Mouse (Mus musculus) right cerebral cortex, postnatal 36 days (tissue): Measurements from ENCODE around the gene Eif4e1b.
A peak's percentile ranks its signal among the peaks of the same experiment; 100 is the strongest.

Experiments used
- DNase-seq, 2 experiments: peaks; one replicate each; pipeline ENCODE4 v3.0.0; 2022; ENCODE audit warnings: low spot score in 2 of 2, mixed read lengths in 1 of 2

The Eif4e1b gene

DNA sequence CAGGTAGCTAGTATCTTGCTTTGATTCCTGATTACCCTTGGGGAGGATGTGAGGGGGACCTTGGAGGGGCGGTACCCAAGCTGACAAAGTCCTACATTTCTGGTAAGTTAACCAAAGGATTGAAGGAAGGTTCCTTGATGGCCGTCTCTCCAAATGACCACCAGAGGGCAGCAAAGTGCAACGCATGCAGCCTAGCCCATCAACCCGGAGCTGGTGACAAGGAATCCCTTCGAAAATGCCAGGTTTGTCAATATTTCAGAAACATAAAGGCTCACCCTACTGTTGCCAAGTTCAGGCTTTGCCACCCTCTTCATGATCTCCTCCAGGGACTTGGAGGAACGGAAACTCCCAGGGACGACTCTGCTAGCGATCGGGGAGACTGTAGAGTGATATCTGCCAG, 15.9 kb downstream of the Eif4e1b start:
- DNase-seq: peak; percentile 54 to 67

DNA sequence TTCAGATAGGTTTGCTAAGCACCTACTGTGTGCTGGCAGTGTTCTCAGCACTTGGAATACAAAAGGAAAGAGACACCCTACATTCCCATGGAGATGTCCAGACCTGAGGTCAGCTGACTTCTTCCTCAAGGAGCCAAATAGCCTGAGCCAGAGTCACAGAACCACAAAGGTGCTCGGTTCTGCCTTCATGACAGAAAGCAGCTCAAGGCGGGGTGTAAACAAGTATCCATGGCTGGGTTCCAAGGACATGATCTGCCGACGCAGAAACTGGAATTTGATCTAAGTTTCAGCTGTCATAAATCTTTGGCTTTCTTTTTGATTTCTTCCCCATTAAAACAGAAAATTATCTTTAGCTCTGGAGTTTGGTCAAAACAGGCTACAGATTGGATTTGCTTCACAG, 16.4 kb downstream of the Eif4e1b start:
- DNase-seq: no peak

DNA sequence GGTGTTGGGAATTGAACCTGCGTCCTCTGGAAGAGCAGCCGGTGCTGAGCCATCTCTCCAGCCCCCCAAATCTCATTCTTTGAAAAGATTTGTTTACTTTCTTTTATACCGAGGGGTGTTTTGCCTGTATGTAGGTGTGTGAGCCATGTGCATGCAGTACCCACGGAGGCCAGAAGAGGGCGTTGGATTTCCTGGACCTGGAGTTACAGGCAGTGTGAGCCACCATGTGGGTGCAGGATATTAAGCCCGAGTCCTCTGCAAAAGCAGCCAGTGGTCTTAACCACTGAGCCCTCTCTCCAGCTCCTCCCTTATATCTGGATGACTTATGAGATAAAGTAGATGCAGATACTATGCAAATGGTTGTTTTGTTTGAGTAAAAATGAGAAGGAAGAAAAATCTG, 19.2 kb downstream of the Eif4e1b start:
- no peak for DNase-seq

DNA sequence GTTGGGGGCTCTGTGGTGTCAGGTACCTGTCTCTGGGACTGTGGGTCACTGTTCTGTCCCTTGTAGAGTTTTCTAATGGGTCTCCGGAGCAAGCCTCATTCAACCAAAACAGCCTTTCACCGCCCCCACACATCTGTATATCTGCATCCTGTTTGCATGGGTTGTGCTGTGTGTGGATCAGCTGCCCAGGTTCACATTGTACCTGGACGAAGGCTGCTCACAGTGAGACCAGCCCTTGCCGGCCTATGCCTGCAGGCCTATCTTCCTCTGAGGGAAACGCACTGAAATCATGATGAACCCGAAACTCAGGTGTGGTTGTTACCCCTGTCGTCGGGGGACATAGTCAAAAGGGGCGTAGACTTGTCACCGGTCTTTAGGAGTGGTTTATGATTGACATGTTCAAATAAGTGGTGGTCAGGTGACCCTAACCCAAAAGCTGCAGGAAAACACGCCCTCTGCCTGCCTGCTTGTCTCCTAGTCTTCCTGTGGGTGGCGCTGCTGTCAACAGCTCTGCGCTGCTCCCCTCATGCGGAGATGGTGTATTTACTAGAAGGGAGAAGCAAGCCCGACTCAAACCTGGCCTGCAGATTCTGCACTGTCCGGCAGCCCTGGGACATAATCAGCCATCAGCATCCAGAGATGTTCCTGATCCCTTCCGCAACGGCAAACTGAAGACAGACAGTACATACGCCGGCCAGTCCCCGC, 21.5 kb downstream of the Eif4e1b start:
- DNase-seq: no peak

DNA sequence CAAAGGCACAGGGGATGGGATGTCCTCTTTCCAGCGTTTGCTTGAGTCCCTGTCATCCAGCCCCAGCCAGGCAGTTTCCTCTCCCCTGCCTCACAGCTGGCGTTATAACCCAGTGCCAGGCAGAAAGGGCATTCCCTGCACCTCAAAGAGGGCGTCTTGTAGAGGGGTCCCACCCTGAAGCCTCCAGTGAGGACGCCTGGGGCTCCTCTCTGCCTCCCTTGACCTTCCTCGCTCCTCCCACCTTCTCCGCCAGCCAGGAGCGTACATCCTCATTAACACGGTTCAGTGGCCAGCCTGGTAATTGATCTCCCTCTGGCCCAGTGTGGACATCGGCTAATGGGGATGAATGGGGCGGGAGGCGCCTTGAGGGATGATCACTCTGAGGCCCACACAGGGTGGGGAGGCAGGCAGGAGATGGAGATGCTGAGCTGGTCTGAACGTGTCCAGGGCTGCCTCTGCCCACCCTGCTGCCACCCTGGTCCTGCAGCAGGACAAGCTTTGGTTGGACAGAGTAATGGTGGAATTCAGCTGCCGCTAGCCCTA, 22.7 kb downstream of the Eif4e1b start:
- no peak for DNase-seq

DNA sequence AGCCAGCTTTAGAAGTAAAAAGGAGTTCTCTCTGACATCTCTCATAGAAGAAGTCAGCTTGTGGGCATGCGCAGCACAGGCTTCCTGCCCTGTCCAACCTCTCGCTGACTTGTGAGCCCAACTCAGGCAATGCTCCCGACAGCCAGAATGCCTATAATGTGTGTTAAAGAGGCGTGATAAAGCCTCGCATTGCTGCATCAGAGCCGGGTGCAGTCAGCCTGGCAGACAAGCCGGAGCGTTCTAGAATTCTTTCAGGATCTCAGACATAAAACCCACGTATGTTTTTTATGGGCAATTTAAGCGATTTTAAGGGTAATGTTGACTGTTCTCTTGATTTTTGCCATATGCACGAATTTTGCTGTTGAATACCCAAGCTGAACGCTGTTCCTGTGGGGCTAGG, 24.3 kb downstream of the Eif4e1b start:
- DNase-seq: no peak

DNA sequence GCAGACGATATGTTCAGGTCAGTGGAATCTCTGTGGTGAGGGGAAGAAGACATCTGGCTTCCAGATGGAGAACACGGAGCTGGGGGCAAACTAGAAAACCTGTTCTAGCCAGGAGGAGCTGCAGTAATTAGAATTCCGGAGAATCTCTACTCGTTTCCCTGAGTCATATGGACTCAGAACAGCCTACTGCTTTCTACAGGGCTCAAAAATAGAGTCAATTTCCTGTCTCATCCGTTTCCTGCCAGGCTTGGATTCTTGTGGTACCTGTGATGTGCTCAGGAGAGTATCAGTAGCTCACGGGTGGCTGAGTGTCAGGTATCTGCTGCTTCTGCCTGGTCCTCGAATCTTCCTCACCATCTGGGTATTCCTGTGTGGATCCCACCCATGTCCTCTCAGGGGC, 27.7 kb downstream of the Eif4e1b start:
- no peak for DNase-seq

DNA sequence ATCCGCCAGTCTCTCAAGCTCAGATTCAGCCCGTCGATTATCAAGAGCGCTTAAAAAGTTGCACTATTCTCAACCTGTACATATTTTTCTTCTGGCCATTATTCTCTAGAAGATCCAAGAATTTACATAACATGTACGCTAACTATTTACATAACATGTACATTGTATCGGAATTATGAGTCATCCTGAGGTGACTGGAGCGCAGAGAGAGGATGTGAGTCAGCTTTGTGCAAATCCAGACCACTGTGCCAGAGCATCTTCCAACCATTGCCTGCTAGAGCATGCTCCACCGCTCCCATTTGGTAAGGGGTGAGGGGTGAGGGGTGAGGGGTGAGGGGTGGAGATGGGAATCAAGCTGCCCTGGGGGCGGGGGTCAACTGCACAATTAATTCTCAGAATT, 29.6 kb downstream of the Eif4e1b start:
- no peak for DNase-seq

DNA sequence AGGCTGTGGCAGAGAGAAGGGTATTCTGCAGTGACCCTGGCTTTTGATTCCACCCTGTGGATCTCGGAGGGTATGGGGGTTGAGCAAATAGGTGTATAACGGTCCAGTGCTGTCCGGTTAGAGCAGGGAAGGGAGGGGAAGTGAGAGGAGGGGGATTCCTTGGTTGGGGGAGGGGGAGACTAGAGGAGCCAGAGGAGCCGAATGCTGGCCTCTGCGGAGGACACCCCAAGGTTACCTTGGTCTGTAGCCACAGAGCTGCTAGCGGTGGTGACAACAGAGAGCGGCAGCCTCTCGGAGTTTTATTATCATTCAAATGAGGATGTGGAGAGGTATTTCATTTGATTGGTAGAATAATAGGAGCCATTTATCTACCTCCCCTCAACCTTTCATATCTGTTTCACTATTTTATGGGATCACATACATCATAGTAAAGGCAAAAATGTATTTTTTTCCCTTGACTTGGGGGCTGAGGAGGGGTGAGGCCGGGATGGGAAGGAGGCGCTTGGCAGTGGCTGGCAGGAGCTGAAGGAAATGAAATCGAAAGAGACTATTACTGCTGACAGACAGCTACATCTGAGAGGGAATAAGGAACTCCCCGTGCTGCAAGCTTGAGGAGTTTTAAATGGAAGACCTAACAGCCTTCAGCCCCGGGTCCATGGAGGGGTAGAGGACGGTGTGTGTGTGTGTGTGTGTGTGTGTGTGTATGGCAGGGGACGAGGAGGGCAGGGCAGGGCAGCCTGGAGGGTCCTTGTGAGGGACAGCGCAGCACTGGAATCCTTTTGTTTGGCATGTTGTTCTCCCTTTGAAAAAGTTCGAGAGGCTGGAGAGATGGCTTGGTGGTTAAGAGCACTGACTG, 34.8 kb downstream of the Eif4e1b start:
- no peak for DNase-seq

DNA sequence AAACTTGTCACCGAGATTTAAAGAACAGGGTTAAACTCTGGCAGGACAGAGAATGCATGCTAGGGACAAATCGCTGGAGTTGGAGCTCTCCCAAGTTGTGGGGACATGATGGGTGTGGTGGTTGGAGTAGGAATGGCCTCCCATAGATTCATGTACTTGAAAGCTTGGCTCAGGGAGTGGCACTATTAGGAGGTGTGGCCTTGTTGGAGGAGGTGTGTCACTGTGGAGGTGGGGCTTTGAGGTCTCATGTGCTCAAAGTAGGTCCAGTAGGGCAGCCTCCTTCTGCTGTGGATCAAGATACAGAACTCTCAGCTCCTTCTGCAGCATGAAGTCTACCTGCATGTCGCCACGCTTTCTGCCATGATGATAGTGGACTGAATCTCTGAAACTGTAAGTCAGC, 37.3 kb downstream of the Eif4e1b start:
- no peak for DNase-seq

DNA sequence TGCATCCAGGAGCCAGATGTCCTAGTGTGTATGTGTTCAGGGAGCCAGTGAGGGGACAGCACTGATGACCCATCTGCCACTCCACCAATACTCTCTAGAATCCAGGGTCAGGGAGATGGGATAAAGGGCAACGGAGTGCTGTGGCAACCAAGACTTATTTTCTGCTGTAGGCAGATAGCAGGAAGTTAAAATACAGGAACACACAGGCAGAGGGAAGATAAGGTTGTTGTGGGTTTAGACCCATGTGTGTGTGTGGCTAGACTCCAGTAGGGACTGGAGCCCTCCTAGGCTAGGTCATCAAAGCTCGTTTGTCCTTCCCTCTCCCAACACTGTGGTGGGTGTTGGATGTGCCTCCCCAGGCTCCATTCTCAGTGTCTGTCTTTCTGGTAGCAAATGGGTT, 38.1 kb downstream of the Eif4e1b start:
- no peak for DNase-seq

DNA sequence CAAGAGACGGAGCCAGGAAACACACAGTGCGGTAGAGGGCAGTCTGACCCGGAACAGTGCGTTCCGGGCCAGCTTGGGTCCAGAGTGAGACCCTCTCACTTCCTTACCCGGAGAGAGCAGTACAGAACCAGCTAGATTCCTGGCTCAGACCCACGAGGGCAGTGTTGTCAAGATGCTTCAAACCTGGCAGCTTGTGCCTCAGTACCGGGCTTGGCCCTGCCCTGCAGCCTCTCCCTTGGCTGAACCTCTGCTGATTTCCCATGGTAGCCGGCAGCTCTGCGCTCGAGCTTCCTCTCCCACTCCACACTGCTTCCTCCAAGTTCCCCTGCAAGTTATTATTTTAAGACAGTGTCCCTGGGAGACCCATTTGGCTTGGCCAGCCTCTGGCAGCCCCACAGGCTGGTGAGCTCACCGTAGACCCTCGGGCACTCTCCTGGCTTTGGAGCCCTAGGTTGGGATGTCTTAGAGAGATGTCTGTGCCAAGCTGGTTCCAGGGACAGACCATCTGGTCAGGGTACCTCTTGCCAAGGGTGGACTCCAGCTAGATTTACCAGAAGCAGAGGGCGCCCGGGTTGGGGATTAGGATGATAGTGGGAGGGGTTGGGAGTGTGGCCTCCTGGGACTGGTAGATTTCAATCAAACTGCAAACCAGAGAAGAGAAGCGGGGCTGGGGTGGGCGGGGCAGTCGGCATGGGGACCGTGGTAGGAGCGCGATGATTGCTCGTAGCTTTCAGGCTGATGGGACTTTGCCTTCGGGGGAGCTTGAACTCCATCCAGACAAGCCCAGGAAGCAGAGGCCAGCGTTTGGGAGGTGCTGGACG, 40.5 kb downstream of the Eif4e1b start:
- no peak for DNase-seq

DNA sequence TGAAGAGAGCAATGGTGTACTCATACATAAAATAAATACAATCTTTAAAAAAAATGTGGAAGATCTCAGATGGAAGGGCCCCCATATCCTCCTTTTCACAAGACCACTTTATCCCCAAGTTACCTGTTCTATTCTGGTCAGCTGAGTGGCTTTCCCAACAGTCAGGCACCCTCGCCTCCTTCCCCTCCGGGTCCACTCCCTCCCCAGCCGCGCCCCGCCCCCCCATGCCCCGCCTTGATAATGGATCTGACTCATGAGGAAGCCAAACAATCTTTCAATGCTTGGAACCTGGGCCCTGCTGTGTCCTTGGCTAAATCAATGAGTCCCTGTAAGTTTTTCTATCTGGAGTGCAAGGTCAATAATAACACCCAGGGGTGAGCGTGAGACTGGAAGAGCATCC, 44.2 kb downstream of the Eif4e1b start:
- DNase-seq: no peak

DNA sequence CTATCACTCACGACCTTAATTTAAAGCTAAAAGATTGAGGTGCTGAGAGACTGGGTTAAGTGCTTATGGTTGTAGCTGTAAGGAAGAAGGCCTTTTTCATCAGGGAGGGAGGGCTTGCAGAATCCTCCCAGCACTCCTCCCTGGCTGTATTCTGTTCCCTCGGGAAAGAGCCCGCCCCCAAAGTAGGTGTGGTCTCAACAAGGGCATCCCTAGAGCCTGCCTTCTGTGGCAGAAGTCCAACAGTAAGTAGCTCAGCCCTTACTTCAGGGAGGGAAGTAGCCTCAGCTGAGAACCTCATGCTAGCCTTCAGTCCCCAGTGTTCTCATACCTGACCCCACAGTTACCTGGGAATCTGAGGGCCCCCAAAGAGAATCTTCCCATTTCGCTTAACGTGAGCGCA, 44.7 kb downstream of the Eif4e1b start:
- DNase-seq: no peak

DNA sequence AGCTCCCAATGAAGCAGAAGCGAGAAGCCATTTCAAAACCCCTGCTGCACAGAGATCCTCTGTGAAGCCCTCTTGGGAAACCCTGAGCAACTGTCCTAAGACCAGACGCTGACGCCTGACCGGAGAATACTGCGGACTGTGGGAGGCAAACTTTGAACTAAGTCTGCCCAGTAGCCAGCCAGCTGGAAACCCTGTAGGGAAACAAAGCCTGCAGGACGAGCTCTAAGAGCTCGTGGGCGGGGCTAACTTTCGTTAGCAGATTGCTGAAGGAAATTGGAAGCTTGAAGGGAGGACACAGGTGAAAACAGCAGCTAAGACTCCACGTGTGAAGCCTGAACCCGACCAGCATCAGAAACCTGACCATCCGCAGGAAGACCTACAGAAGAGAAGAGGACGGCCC, 45.7 kb downstream of the Eif4e1b start:
- no peak for DNase-seq

DNA sequence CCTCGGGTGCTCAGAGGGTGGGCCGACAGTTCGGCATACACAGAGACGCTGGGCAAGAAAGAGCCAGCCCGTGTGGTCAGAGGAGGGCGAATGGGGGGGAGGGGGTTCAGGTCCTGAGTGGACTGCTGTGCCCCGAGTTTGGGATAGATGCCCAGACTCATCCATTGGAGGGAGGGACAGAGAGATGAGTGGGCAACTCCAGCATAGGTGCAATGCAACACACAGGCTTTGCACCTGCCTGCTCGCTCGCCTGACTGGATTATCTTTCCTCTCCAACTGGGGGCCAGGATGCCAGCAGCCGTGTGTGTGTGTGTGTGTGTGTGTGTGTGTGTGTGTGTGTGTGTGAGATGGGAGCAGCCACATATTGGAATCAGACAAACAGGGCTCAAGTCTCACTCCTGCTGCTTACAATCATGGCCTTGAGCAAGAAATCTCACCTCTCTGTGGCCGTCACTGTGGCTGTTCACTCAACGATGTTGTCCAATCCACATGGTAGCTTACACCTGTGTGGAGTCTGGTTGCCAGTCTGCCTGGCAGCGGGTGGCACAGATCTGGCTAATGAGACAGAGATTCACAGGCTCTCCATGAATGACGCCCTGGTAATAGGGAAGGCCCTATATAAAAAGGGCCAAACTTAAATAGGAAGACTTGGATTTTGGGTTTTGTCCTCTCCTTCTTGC, 52.7 kb downstream of the Eif4e1b start:
- no peak for DNase-seq

DNA sequence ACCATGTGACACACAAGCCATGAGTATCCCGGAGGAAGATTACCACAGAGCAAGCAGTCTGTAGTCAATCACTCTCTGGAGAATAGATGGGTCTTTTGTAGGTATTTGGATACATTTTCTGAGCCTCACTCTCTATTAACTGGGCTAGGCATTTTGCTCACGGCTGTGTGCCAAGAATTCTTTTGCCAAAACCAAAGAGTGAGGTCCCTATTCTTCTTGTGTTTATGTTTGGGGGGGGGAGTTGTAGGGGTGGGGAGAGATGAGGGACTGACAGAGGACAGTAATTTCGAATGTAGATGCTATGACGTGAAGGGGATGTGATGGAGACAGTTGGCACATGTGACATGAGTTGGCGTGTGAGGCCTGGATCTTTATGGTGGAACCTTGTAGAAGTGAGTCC, 53.3 kb downstream of the Eif4e1b start:
- no peak for DNase-seq

DNA sequence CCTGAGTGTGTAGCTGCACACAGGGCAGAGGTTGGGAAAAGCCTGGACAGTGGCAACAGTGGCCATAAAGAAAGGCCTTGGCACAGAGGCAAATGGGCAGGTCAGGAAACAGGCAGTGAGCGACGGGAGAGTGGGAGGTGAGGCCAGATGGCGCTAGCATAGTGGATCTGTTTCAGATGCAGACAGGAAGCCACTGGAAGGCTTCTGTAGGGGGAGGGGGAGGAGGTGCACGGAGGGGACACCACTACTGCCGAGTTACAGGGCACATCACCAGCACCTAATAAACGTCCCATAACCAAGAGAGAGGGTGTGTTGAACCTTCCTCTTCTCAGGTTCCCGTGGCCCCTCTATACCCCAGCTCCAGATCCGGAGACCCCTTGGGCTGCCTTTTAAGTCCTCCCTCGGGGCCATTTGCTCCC, 53.7 kb downstream of the Eif4e1b start:
- DNase-seq: peak; percentile 20 to 23
